Mouse (Mus musculus): ENCODE results near the gene Dhrs3. TPM values are rescaled to one million over a fixed set of nuclear protein-coding genes. Genes with fewer than 3 reads are reported as not detected.

The Dhrs3 gene
- total RNA-seq, 2 experiments from 2014 or later, result 75.8 to 96.2 TPM

DNA sequence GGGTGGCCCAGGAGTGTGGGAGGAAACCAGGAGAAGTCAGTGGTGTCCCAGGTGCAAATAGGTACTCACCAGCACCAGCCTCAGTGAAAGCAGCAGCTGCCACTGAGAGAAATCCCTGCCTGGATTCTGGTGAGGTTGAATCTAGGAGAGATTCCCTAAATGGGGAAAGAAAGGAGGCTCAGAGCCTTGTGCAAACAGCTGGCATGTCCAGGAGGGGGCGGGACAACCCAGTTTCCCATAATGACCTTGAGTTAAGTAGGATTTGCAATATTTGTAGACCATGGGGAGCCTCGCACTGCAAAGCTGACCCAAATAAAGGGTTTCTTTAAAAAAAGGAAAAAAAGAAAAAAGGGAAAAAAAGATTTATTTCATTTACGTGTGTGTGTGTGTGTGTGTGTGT lies 3.7 kb downstream of the Dhrs3 start:
- peak in 1 of 2 experiments; percentile 52 for DNase-seq (ENCODE audit: low spot score in 2 of 2)

DNA sequence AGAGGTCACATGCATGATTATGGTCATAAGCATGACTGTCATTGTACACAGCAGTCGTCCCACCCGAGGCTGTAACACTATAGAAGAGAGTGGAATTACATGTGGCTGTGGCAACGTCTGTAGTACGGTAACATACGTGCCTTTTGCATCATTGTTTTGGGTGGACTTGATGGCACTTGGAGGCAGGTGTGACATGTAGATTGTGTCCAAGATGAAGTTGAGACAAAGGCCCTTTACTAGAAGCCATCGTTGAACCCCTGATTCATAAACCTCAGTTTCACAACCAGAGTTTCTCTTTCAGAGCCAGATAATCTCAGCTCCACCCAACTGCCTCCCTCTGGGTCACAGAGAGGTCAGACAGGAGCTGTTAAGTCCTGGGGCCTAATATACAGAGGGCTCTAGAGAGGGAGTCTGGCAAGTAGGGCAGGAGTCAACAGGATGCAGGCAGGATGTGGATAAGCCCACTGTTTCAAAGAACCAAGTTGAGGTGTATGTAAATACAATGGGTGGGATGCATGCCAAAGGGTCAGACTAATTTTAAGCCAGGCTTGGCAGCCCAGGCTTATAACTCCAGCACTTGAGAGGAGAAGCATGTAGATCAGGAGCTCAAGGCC lies 5.5 kb downstream of the Dhrs3 start:
- no peak for DNase-seq (ENCODE audit: low spot score in 2 of 2)

- no peak for DNase-seq (ENCODE audit: low spot score in 2 of 2)
These were observed 6.1 kb downstream of the Dhrs3 start for GRCm38 (mm10) chr4:144898737-144899136.

DNA sequence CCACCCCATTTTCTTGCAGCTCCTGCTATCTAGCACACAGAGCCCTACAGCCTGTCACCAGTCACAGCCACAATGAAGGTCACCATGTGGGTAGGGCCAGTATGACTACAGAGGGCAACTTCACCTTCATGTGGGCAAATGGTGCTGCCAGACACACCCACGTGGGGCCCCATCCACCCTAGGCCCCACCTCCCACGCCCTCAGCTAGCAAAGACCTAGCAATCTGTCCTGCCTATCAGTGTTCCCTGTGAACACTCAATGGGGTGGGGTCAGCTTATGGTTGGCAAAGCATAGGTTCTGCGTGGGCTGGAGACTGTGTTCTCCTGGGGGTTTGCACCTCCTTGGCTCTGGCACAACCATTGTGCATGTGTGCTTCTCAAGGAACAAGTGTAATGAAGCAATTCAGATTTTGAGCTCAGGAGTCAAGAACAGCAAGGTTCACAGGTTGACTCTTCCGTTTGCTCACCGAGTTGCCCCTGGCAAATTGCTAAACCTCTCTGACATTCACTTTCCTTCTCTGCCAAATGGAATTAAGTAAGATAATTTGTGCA lies 9.0 kb downstream of the Dhrs3 start:
- no peak for DNase-seq (ENCODE audit: low spot score in 2 of 2)

- no peak for DNase-seq (ENCODE audit: low spot score in 2 of 2)
These were observed 10.5 kb downstream of the Dhrs3 start for GRCm38 (mm10) chr4:144903088-144903487.

DNA sequence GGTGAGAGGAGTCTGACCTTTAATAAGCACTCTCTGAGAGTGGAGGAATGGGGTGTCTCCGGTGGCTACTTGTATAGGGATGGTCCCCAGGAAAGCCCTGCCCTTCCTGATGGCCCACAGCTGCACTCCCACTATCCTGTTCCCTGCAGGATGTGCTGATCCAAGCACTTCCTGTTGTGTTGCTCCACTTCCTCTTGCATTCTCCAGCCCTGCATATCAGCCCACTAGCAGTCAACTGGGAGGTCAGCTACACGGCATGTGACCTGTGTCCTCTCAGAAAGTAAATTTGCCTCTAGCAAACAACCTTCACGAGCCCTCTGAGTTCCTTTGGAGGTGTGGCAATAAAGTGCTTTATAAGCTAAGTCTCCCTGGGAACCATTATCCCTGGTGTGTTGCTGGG lies 11.3 kb downstream of the Dhrs3 start:
- DNase-seq (ENCODE audit: low spot score in 2 of 2), result no peak

GRCm38 (mm10) chr4:144905128-144905527 lies 12.5 kb downstream of the Dhrs3 start:
- no peak for DNase-seq (ENCODE audit: low spot score in 2 of 2)

DNA sequence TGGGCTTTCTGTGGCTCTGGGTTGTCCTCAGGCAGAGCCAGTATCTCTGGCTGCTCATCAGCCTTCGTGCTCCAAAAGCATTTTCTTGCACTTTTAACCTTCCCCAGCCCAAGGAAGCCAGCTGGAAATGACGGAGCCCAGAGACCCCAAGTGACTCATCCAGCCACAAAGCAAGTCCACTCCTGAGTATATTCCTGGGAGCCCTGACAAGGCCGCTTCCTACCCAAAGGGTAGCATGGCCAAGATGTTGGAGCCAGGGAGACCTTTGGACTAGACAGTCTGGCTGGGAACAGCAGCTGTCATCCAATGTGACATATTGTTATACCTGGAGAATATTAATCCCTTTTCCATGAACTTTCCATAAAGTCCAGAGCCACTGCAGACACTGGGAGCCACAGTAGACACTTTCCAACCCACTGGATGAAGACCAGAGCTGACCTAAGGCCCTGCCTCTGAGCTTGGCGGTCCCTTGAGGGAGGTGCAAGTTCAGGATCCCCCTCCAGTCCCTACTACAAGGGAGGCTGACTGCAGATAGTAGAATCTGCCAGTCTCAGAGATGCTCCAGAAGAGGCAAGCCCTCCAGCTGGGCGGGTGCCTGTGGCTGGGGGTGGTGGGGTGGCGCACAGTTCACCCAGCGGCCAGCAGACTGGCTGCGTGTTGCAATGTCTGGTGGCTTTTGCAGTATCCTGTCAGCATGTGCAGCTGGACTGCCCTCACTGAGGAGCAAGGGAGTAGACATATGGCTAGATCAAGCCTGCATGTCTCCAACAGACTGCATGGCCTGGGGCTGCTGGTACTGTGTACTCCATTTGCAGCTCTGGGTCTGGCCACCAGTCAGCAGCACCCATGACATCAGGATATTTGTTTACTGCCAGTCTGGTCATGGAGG lies 13.6 kb downstream of the Dhrs3 start:
- DNase-seq (ENCODE audit: low spot score in 2 of 2), result no peak

GRCm38 (mm10) chr4:144906978-144907703 lies 14.5 kb downstream of the Dhrs3 start:
- no peak for DNase-seq (ENCODE audit: low spot score in 2 of 2)

DNA sequence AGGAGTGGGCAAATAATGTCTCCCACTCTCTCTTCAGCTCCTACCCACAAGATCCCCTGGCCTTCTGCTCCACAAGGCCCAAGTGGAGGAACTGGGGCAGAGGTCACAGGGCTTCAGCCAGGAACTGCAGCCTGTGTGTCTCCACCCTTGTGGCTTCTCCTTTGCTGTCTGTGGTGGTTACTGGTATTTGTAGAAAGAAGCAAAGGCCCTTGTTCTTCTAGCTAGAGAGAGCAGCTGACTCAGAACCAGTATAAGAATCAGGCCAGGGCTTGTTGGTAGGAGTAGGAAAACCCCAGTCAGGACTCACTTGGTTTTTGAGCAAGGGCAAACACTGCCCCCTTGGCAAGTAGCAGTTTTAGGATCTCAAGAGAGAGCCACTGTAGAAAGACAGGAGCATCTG lies 16.2 kb downstream of the Dhrs3 start:
- no peak for DNase-seq (ENCODE audit: low spot score in 2 of 2)

GRCm38 (mm10) chr4:144910281-144910680 lies 17.7 kb downstream of the Dhrs3 start:
- no peak for DNase-seq (ENCODE audit: low spot score in 2 of 2)

- DNase-seq (ENCODE audit: low spot score in 2 of 2), result no peak
These were observed 20.9 kb downstream of the Dhrs3 start for GRCm38 (mm10) chr4:144913298-144914152.

GRCm38 (mm10) chr4:144916520-144916919 lies 23.9 kb downstream of the Dhrs3 start:
- DNase-seq (ENCODE audit: low spot score in 2 of 2), result no peak

- no peak for DNase-seq (ENCODE audit: low spot score in 2 of 2)
These were observed 24.5 kb downstream of the Dhrs3 start for GRCm38 (mm10) chr4:144917101-144917500.

DNA sequence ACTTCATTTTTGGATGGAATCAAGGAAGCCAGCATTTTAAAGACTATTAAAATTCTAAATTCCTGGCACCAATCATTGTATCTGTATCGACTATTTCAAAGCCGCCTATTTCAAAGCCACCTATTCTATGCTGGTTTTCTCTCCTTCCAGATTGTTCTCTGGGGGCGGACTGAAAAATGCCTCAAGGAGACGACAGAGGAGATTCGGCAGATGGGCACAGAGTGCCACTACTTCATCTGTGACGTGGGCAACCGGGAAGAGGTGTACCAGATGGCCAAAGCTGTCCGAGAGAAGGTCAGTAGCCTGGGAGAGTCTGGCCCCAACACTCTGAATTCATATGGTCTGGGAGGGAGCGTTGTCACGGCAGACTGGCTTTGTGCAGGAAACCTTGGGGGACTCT lies 25.9 kb downstream of the Dhrs3 start:
- DNase-seq (ENCODE audit: low spot score in 2 of 2), result no peak

GRCm38 (mm10) chr4:144928693-144929436 lies 36.2 kb downstream of the Dhrs3 start:
- no peak for DNase-seq (ENCODE audit: low spot score in 2 of 2)

GRCm38 (mm10) chr4:144929811-144930221 lies 37.2 kb downstream of the Dhrs3 start:
- DNase-seq (ENCODE audit: low spot score in 2 of 2), result peak in 1 of 2 experiments; percentile 28

DNA sequence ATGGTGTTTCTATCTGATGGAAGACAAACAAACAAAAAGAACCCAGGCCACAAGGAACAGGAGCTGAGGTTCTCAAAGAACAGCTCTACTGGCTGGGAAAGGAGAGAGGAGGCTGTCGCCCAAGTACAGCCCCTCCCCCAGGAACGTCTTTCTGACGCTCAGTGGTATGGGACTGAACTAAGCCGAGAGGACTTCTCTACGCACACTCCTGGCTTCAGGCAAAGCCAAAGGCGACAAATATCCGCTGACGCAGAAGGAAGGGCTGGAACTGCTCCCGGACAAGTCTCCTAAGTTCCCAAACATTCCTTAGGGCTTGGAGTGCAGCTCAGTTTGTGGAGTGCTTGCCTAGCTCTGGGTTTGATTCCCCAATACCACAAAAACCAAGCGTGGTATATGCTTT lies 37.7 kb downstream of the Dhrs3 start:
- DNase-seq (ENCODE audit: low spot score in 2 of 2), result no peak

GRCm38 (mm10) chr4:144931167-144931566 lies 38.5 kb downstream of the Dhrs3 start:
- no peak for DNase-seq (ENCODE audit: low spot score in 2 of 2)

GRCm38 (mm10) chr4:144934501-144934900 lies 41.9 kb downstream of the Dhrs3 start:
- no peak for DNase-seq (ENCODE audit: low spot score in 2 of 2)
